Mouse (Mus musculus): ENCODE data around the gene Ggact.

GRCm38 (mm10) chr14:122900679-122901078, 12.9 kb downstream of the Ggact start:
- TF ChIP-seq CTCF (IDR thresholded peaks at IDR 0.05; ENCODE audit: control insufficient read depth, insufficient read depth, insufficient replicate concordance, low read depth, low read length) (no peak), POLR2A (IDR thresholded peaks at IDR 0.05; ENCODE audit: control insufficient read depth, low read depth, low read length) (no peak)

All from testis, adult 2 months (tissue).